Mouse (Mus musculus) cerebellum, postnatal 10 days (tissue): ENCODE measurements around the gene Usp33.

ENCODE experiments used
- DNase-seq, 2 experiments: peaks; one replicate each; pipeline ENCODE4 v3.0.0; 2021; ENCODE audit warnings: mixed read lengths in 2 of 2

Gene Usp33

GRCm38 (mm10) chr3:152402671-152403066 lies 56.4 kb downstream of the Usp33 start:
- no peak for DNase-seq

GRCm38 (mm10) chr3:152403827-152404226 lies 57.5 kb downstream of the Usp33 start:
- no peak for DNase-seq

- no peak for DNase-seq
Measured at GRCm38 (mm10) chr3:152405420-152405819, 59.1 kb downstream of the Usp33 start.

- DNase-seq: no peak
Measured at GRCm38 (mm10) chr3:152405978-152406640, 59.8 kb downstream of the Usp33 start.

GRCm38 (mm10) chr3:152410980-152411551 lies 64.8 kb downstream of the Usp33 start:
- no peak for DNase-seq

- DNase-seq: no peak
Measured at GRCm38 (mm10) chr3:152412362-152412761, 66.1 kb downstream of the Usp33 start.

GRCm38 (mm10) chr3:152428925-152429324 lies 82.6 kb downstream of the Usp33 start:
- no peak for DNase-seq

GRCm38 (mm10) chr3:152432677-152433076 lies 86.4 kb downstream of the Usp33 start:
- no peak for DNase-seq

GRCm38 (mm10) chr3:152435590-152435989 lies 89.3 kb downstream of the Usp33 start:
- no peak for DNase-seq

GRCm38 (mm10) chr3:152438068-152438467 lies 91.8 kb downstream of the Usp33 start:
- no peak for DNase-seq

GRCm38 (mm10) chr3:152442795-152443194 lies 96.5 kb downstream of the Usp33 start:
- DNase-seq: no peak
